Mouse (Mus musculus) layer of hippocampus, postnatal 36 days (tissue): ENCODE measurements around the gene Ipo4. TPM values are rescaled to one million over a fixed set of nuclear protein-coding genes. Genes with fewer than 3 reads are reported as not detected.

Source experiments
- DNase-seq, 2 experiments: peaks; one replicate each; pipeline ENCODE4 v3.0.0; 2022
- total RNA-seq, 2 experiments: library from RNA; stranded (reverse); gene quantifications; 2 replicates each; pipeline ENCODE4 v1.2.3; 2021

Ipo4 gene
- total RNA-seq, 2 experiments from 2014 or later, result 108 to 119 TPM

GRCm38 (mm10) chr14:55629312-55629711 lies 6.4 kb downstream of the Ipo4 start:
- DNase-seq, result no peak

- DNase-seq, result no peak
Measured at GRCm38 (mm10) chr14:55628077-55628827, 7.5 kb downstream of the Ipo4 start.

- no peak for DNase-seq
Measured at GRCm38 (mm10) chr14:55618486-55619195, 17.1 kb downstream of the Ipo4 start.

- no peak for DNase-seq
Measured at GRCm38 (mm10) chr14:55617822-55618221, 17.9 kb downstream of the Ipo4 start, which contains the start of gene Rec8. TSS of gene Rec8 (plus strand) at chr14:55618037.

GRCm38 (mm10) chr14:55616844-55617243 lies 18.9 kb downstream of the Ipo4 start:
- DNase-seq, result no peak

GRCm38 (mm10) chr14:55615876-55616275 lies 19.9 kb downstream of the Ipo4 start:
- DNase-seq, result no peak

- no peak for DNase-seq
Measured at GRCm38 (mm10) chr14:55614565-55615178, 21.1 kb downstream of the Ipo4 start.

GRCm38 (mm10) chr14:55613346-55613745 lies 22.4 kb downstream of the Ipo4 start:
- DNase-seq, result no peak

- DNase-seq, result no peak
Measured at GRCm38 (mm10) chr14:55608339-55608738, 27.4 kb downstream of the Ipo4 start.

- no peak for DNase-seq
Measured at GRCm38 (mm10) chr14:55605743-55606459, 29.9 kb downstream of the Ipo4 start.

- DNase-seq, result no peak
Measured at GRCm38 (mm10) chr14:55604823-55605222, 30.9 kb downstream of the Ipo4 start.

- peak; percentile 77 to 78 for DNase-seq
Measured at GRCm38 (mm10) chr14:55603633-55604576, 31.9 kb downstream of the Ipo4 start.

GRCm38 (mm10) chr14:55603271-55603632 lies 32.5 kb downstream of the Ipo4 start, which contains the start of gene Irf9:
TSS of gene Irf9 (plus strand) at chr14:55603571.
- DNase-seq, result no peak

GRCm38 (mm10) chr14:55598521-55599390 lies 37.0 kb downstream of the Ipo4 start:
- DNase-seq, result no peak

GRCm38 (mm10) chr14:55596036-55596690 lies 39.6 kb downstream of the Ipo4 start:
- peak; percentile 28 to 29 for DNase-seq

- no peak for DNase-seq
Measured at GRCm38 (mm10) chr14:55592226-55592625, 43.5 kb downstream of the Ipo4 start.

- peak; percentile 89 to 92 for DNase-seq
Measured at GRCm38 (mm10) chr14:55591331-55591891, 44.3 kb downstream of the Ipo4 start, which contains the start of gene Rnf31. TSS of gene Rnf31 (plus strand) at chr14:55591708.

GRCm38 (mm10) chr14:55590748-55591330 lies 44.9 kb downstream of the Ipo4 start, which contains the start of gene Psme2:
TSS of gene Psme2 (minus strand) at chr14:55591113.
- peak; percentile 91 for DNase-seq
